Mouse (Mus musculus): Measurements from ENCODE around the gene Col6a1.

- TF ChIP-seq CTCF (IDR thresholded peaks at IDR 0.05; ENCODE audit: insufficient read depth, low read depth, low read length) (no peak), POLR2A (IDR thresholded peaks at IDR 0.05; ENCODE audit: insufficient read depth, low read depth, low read length) (no peak)
These were observed 54.0 kb downstream of the Col6a1 start for GRCm38 (mm10) chr10:76671939-76672338.
